Mouse (Mus musculus) forebrain, embryonic 15.5 days (tissue): ENCODE data around the gene St6galnac3. TPM values are rescaled to one million over a fixed set of nuclear protein-coding genes. Genes with fewer than 3 reads are reported as not detected.

Source experiments
- ATAC-seq: fragments of 200-750 bp; cut with Nextera tagmentation; replicated peaks from 2 replicates; pipeline ENCODE4 v1.8.0; 2017; ENCODE audit warnings: mild to moderate bottlenecking, moderate TSS enrichment, moderate library complexity
- H3K27ac ChIP-seq: fragments of 300-500 bp; sonication (generic); replicated peaks from 2 replicates; pipeline ENCODE4 v1.5.1; 2015; ENCODE audit warnings: mild to moderate bottlenecking, inconsistent platforms
- H3K27me3 ChIP-seq: fragments of 300-500 bp; sonication (generic); 2 replicates; pipeline ENCODE4 v1.6.1; 2015; ENCODE audit warnings: inconsistent platforms
- H3K36me3 ChIP-seq: fragments of 300-500 bp; sonication (generic); 2 replicates; pipeline ENCODE4 v1.6.1; 2015; ENCODE audit warnings: mild to moderate bottlenecking, inconsistent platforms
- H3K4me1 ChIP-seq: fragments of 300-500 bp; sonication (generic); 2 replicates; pipeline ENCODE4 v1.6.1; 2015; ENCODE audit warnings: inconsistent platforms
- H3K4me2 ChIP-seq: fragments of 300-500 bp; sonication (generic); replicated peaks from 2 replicates; pipeline ENCODE4 v1.6.1; 2015; ENCODE audit warnings: mild to moderate bottlenecking, inconsistent platforms
- H3K4me3 ChIP-seq: fragments of 300-500 bp; sonication (generic); 2 replicates; pipeline ENCODE4 v1.5.1; 2015; ENCODE audit warnings: mild to moderate bottlenecking, inconsistent platforms
- H3K9ac ChIP-seq: fragments of 300-500 bp; sonication (generic); replicated peaks from 2 replicates; pipeline ENCODE4 v1.6.1; 2015; ENCODE audit warnings: mild to moderate bottlenecking, inconsistent platforms
- H3K9me3 ChIP-seq: fragments of 300-500 bp; sonication (generic); 2 replicates; pipeline ENCODE4 v1.6.1; 2016; ENCODE audit warnings: inconsistent platforms
- WGBS: fragments of 180-500 bp; shearing (Covaris S2); methylation state at CpG from one replicate; pipeline ENCODE4 v1.1.7; 2015; ENCODE audit warnings: mixed read lengths; 5-methylcytosine and 5-hydroxymethylcytosine counted together
- polyA plus RNA-seq: library from polyadenylated mRNA; unstranded; fragments of >200 nt; fragmentation: Nextera tagmentation; extraction: Ambion mirVana; gene quantifications from 2 replicates; pipeline ENCODE4 v1.2.1, GENCODE M21; 2015

St6galnac3 gene
- polyA plus RNA-seq, 1 experiment from 2014 or later = 24.5 TPM

DNA sequence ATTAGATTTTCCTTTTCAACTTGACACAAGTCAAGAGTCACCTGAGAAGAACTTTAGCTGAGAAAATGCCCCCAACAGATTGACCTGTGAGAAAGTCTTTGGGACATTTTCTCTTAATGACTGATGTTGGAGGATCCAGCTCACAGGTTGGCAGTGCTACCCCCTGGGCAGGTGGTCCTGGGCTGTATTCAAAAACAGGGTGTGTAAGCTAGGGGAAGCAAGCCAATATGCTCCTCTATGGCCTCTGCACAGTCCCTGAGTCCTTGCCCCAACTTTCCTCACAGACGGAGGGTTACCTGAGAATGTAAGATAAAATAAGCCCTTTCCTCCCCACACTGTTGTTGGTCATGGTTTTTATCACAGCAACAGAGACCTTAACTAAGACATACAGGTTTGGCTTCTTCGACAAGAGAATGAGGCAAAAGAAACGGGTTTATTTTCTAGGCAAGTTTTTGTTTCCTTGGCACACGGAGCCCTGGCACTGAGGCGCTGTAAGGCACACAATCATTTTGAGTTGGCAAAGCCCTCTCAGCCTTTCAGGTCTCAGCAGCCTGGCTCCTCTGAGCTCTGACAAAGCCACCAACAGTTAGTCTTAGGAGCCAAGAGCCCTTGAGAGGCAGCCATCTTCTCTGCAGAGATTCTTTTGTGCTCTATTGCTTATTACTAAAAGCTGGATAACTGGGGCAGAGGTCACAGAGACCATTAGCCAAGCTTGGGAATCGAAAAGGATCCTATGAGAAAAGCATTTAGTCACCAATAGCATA lies 292.7 kb downstream of the St6galnac3 start:
- peak; percentile 66; the same call in 1 of the 2 replicates for ATAC-seq
- 51% methylated on average over 6 of the region's 6 CpGs for WGBS
- Histone ChIP-seq H3K36me3 (no peaks in the 10 kb centered on the region), H3K9me3 (no peaks in the 10 kb centered on the region), H3K27me3 (no peaks in the 10 kb centered on the region), H3K4me1 (peaks cover 23% of the 10 kb centered on the region), H3K4me2 (no peak overlapping the region), H3K9ac (no peak overlapping the region), H3K4me3 (no peak overlapping the region), H3K27ac (peak overlapping the region; percentile 39)

DNA sequence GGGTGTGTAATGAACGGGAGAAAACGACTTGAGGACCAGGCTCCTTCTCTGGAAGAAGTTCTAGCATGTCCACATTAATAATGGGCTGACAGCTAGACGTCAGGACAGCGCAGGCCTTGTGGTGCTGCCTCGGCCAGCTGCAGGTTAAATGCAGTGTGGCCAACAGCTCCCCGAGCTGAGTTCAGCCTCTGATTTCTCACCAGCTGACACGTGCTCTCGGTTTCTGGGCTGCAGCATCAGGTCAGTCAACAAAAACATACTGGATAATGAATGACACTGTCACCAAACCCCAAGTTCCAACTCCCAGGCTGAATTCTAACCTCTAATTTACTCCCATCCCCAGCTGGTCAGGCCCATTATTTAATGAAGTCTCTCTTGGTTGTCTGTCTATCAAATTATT lies 295.1 kb downstream of the St6galnac3 start:
- Histone ChIP-seq H3K4me1 (peaks cover 23% of the 10 kb centered on the region), H3K9me3 (no peaks in the 10 kb centered on the region), H3K9ac (no peak overlapping the region), H3K27ac (no peak overlapping the region; the same call in 1 of the 2 replicates), H3K27me3 (no peaks in the 10 kb centered on the region), H3K4me2 (no peak overlapping the region), H3K4me3 (no peak overlapping the region), H3K36me3 (no peaks in the 10 kb centered on the region)
- peak; percentile 64 for ATAC-seq
- 42% methylated on average over 8 of the region's 8 CpGs for WGBS

DNA sequence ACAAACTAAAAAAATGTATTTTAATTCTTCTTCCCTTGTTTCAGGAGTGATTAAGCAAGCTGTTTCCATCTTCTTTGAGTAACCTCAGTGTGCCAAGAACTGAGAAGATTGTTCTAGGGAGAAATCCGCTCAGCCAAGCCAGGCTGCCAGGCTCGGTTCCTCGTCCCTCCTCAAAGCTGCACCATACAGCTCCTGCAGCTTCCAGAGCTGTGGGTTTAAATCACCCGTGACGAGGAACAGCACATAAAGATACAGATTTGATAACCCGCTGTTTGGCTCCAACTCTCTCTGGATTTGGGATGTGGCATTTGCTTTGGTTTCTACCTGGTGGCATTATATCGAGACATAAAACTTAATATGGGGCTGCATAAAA lies 303.1 kb downstream of the St6galnac3 start:
- Histone ChIP-seq H3K4me1 (peaks cover 18% of the 10 kb centered on the region), H3K4me2 (no peak overlapping the region), H3K4me3 (no peak overlapping the region), H3K9me3 (no peaks in the 10 kb centered on the region), H3K27ac (no peak overlapping the region), H3K27me3 (no peaks in the 10 kb centered on the region), H3K9ac (no peak overlapping the region), H3K36me3 (no peaks in the 10 kb centered on the region)
- WGBS = 59% methylated on average over 7 of the region's 7 CpGs
- ATAC-seq = no peak

DNA sequence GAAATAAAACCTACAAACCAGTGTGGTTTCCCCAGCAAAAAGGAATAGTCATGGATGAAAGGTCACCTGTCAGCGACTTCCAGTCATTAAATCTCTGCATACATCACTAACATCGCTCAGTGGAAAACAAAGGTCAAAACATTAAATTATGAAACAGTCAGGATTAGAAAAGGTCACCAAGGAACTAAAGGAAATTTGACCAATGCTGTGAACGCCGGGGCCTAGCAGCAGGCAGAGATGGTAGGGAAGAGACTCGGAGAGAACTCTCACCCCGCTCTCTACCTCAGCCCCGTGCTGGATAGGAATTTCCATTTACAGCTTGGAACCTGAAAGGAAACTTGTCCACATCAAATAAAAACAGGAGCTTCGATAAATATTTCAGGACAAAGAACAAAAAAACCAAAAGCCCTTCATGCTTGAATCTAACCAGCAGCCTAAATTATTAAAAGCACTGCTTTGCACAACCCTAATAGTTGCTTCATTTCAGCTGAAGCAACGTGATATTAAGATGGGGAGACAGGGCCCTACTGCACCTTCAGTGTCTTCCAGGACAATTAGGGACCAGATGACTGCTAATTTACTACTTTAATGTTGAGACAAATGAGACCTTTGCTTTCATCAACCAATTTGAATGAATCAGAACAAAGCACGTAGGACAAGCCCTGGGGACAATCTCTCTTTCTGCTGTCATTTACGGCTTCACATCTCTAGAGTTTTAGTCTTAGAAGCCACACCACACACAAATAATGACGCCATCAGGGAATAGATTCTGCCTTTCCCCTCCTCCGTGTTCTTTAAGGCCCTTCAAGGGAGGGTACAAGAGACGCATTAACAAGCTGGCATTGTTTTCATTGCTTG lies 303.7 kb downstream of the St6galnac3 start:
- H3K4me1 ChIP-seq = peaks cover 18% of the 10 kb centered on the region
- no peaks in the 10 kb centered on the region for H3K36me3 ChIP-seq
- ATAC-seq = no peak
- H3K9ac ChIP-seq = no peak overlapping the region
- no peak overlapping the region for H3K4me2 ChIP-seq
- H3K9me3 ChIP-seq = no peaks in the 10 kb centered on the region
- H3K27ac ChIP-seq = no peak overlapping the region
- no peaks in the 10 kb centered on the region for H3K27me3 ChIP-seq
- H3K4me3 ChIP-seq = no peak overlapping the region
- WGBS = 54% methylated on average over 14 of the region's 14 CpGs

DNA sequence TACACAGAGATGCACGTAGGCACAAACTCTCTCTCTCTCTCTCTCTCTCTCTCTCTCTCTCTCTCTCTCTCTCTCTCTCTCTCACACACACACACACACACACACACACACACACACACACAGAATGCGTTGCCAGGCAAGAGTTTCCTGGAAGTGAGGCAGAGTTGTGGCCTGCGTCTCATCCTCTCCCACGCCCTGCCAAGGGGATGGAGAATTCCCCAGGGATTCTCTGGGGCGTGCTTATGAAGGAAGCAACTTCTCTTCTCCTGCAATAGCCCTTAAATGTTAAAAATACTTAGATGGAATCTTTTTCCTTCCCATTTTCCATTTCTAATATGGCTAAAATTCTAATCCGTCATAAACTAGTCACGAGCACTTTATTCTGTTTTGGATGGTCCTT lies 305.6 kb downstream of the St6galnac3 start:
- Histone ChIP-seq H3K9ac (no peak overlapping the region), H3K27ac (no peak overlapping the region), H3K4me2 (no peak overlapping the region), H3K36me3 (no peaks in the 10 kb centered on the region), H3K4me3 (no peak overlapping the region), H3K27me3 (no peaks in the 10 kb centered on the region), H3K4me1 (peaks cover 18% of the 10 kb centered on the region), H3K9me3 (no peaks in the 10 kb centered on the region)
- WGBS = 87% methylated on average over 7 of the region's 7 CpGs
- no peak for ATAC-seq

DNA sequence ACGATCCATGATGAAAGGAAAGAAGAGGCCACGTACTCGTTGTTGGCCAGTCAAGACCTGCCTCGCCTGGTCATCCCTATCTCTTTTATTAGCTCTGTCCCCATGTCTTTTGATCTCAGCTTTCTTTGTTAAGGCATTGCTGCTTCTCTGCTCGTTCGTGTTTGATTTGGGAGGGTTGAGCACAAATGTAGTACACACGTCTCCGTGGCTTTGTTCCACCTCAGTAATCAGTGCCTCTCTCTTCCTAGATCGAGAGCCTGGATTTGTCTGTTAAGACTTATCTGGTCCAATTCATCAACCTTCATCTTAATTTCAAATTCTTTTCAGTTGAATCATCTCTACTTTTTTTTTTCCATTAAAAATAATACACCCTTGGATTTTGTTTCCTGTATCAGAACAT lies 308.0 kb downstream of the St6galnac3 start:
- Histone ChIP-seq H3K4me2 (no peak overlapping the region), H3K36me3 (no peaks in the 10 kb centered on the region), H3K27me3 (no peaks in the 10 kb centered on the region), H3K4me3 (no peak overlapping the region), H3K4me1 (peaks cover 14% of the 10 kb centered on the region), H3K9me3 (no peaks in the 10 kb centered on the region), H3K27ac (no peak overlapping the region), H3K9ac (no peak overlapping the region)
- no peak for ATAC-seq
- 46% methylated on average over 9 of the region's 9 CpGs for WGBS

DNA sequence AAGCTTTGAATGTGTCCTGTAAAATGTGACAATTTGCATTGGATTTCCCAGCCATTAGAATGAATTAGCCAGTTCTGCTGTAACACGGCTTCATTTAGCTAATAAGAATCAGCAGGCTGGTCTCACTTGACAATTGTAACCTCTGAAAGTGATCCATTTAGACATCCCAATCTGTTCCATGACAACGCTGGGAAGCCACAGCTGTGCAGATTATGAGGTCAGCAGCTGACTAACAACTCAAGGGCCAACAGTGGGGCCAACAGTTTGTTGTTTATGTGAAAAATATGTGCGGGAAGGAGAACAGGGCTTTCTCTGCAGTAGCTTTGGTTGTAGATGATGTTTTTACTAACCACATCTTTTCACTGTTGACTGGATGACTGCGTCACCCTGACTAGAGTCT lies 308.6 kb downstream of the St6galnac3 start:
- H3K27me3 ChIP-seq = no peaks in the 10 kb centered on the region
- 66% methylated on average over 4 of the region's 4 CpGs for WGBS
- H3K9ac ChIP-seq = no peak overlapping the region
- no peaks in the 10 kb centered on the region for H3K36me3 ChIP-seq
- no peak overlapping the region for H3K27ac ChIP-seq
- H3K4me1 ChIP-seq = peaks cover 8% of the 10 kb centered on the region
- no peaks in the 10 kb centered on the region for H3K9me3 ChIP-seq
- no peak overlapping the region for H3K4me2 ChIP-seq
- no peak overlapping the region for H3K4me3 ChIP-seq
- ATAC-seq = no peak

DNA sequence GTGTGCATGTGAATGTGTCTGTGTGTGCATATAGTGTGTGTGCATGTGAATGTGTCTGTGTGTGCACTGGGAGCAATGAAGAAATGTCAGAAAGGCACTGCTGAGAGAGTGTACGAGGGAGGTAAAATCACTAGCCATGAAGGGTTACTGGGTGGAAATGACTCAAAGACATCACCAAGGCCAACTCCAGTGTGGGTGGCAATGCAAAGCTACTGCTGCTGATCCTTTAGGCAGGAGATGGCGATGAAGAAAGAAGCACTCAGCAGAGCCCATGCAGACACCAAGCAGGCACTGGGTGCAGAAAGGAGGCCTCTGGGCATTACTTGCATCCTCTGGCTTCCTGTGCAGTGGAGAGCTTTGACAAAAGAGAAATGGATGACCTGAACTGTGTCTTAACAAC lies 310.8 kb downstream of the St6galnac3 start:
- H3K4me2 ChIP-seq = no peak overlapping the region
- no peaks in the 10 kb centered on the region for H3K36me3 ChIP-seq
- H3K9ac ChIP-seq = no peak overlapping the region
- no peak overlapping the region for H3K4me3 ChIP-seq
- H3K9me3 ChIP-seq = no peaks in the 10 kb centered on the region
- H3K27ac ChIP-seq = no peak overlapping the region
- H3K27me3 ChIP-seq = no peaks in the 10 kb centered on the region
- 92% methylated on average over 2 of the region's 2 CpGs for WGBS
- ATAC-seq = no peak
- no peaks in the 10 kb centered on the region for H3K4me1 ChIP-seq

DNA sequence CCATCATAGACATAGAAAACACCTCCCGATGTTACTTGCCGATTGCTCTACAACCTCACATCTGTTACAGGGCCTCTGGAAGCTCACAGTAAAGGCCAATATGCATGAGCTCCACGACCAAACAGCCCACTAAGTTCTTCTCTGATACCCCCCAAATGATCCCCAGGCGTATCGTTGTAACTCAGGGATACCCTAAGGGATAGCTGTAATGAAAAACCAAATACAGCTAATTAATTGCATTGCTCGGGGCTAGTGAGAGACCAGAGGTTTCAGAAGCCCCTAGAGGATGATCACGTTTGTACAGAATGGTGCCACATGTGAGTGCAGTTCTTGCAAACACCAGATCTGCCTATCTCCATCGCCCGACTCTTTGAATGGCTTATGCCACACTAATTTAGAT lies 315.7 kb downstream of the St6galnac3 start:
- Histone ChIP-seq H3K27me3 (no peaks in the 10 kb centered on the region), H3K9me3 (no peaks in the 10 kb centered on the region), H3K4me3 (no peak overlapping the region), H3K4me2 (no peak overlapping the region), H3K4me1 (peaks cover 8% of the 10 kb centered on the region), H3K36me3 (no peaks in the 10 kb centered on the region), H3K9ac (no peak overlapping the region), H3K27ac (no peak overlapping the region)
- 80% methylated on average over 9 of the region's 9 CpGs for WGBS
- no peak for ATAC-seq

DNA sequence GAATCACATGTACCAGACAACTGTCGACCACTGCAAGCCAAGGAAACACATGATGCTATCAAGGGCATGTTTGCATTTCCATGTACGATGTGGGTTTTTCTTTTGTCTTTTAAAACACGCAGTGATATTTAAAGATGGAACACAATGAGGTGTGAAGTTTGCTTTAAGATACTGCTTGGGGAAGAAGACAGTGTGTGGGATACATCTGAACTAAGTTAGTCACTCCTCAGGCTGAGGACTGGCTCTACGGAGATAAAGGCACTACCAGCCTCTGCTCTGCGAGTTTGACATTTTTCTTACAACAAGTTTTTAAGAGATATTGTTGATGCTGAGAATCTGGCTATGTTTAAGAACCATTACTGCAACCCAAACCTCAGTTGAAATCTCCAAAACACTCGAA lies 316.6 kb downstream of the St6galnac3 start:
- peaks cover 8% of the 10 kb centered on the region for H3K4me1 ChIP-seq
- H3K27me3 ChIP-seq = no peaks in the 10 kb centered on the region
- H3K27ac ChIP-seq = no peak overlapping the region
- no peak overlapping the region for H3K4me3 ChIP-seq
- H3K9ac ChIP-seq = no peak overlapping the region
- H3K36me3 ChIP-seq = no peaks in the 10 kb centered on the region
- no peak overlapping the region for H3K4me2 ChIP-seq
- ATAC-seq = no peak
- WGBS = 89% methylated on average over 6 of the region's 6 CpGs
- no peaks in the 10 kb centered on the region for H3K9me3 ChIP-seq

DNA sequence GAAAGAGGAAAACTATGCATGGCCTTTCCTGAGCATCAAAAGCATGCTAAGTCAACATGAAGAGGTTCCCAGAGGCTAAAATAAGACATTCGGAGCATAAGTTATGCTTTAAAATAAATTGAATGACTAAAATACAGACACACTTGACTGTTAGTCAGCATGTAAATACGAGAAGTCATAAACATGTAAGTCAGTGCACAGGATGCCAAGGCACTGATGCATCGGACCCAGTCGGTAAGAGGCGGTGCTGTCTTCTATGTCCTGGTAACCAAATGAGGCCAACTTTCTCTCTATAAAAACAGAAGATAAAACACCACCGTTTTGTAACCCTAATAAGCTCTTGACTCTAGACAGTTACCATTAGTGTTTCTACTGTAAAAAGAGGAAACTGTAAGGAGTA lies 317.3 kb downstream of the St6galnac3 start:
- Histone ChIP-seq H3K27ac (no peak overlapping the region), H3K4me1 (peaks cover 8% of the 10 kb centered on the region), H3K9ac (no peak overlapping the region), H3K4me2 (no peak overlapping the region), H3K27me3 (no peaks in the 10 kb centered on the region), H3K36me3 (no peaks in the 10 kb centered on the region), H3K4me3 (no peak overlapping the region), H3K9me3 (no peaks in the 10 kb centered on the region)
- no peak for ATAC-seq
- WGBS = 83% methylated on average over 6 of the region's 6 CpGs

DNA sequence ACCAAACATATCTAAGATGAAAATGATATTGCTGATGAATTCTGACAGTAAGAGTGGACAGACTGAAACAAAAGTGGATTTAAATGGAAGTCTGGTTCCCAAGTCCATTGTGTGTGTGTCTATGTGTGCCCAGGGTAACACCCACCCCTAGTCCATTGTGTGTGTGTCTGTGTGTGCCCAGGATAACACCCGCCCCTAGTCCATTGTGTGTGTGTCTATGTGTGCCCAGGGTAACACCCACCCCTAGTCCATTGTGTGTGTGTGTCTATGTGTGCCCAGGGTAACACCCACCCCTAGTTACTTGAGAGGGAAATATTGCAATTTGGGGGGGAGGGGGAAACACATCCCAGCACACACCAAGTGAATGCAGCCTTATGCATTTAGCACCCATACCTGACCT lies 318.1 kb downstream of the St6galnac3 start:
- no peak for ATAC-seq
- no peak overlapping the region for H3K4me3 ChIP-seq
- H3K36me3 ChIP-seq = no peaks in the 10 kb centered on the region
- WGBS = 90% methylated on average over 1 of the region's 1 CpGs
- no peak overlapping the region for H3K4me2 ChIP-seq
- no peaks in the 10 kb centered on the region for H3K27me3 ChIP-seq
- H3K9ac ChIP-seq = no peak overlapping the region
- H3K4me1 ChIP-seq = peaks cover 8% of the 10 kb centered on the region
- H3K9me3 ChIP-seq = no peaks in the 10 kb centered on the region
- no peak overlapping the region for H3K27ac ChIP-seq
